Comparison of ENCODE assay signal across 14 mouse cellular contexts in the genomic region with DNA sequence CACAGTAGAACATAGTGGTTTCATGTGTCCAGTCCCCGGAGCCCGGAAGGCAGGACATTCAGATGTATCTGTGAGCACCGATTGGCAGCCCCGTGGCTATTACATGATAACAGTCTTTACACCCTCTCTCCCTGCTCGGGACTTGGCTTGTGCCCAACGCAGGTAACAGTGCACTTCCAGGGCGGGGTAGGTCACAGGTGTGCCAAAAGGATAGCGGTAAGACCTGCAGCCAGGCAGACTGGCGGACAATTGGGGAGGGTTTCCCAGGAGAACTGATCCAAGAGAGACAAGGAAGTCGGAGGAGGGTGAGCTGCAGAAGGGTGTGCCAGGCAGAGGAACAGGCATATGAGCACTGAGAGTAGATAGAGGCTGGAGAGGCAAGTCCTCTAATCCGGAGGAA.
"Had no signal": no experiment of that assay in that cellular context is flagged by ENCODE, and none has a peak within 500 bp of the region (broad histone marks: within the 10 kb centered on the region; RNA-seq: fewer than 3 reads in every experiment).

No protein-coding gene starts in this region.

- H3K4me2 ChIP-seq: limb, embryonic 12.5 days; liver, embryonic 13.5 days; lung, embryonic 15.5 days; midbrain, embryonic 13.5 days had no signal

- ATAC-seq: inflammation-experienced regulatory T-cells, adult 6 months; intestine, postnatal 0 days; liver, postnatal 0 days; midbrain, embryonic 13.5 days had no signal

- H3K27ac ChIP-seq: kidney, postnatal 0 days; limb, embryonic 12.5 days; liver, embryonic 13.5 days; lung, embryonic 15.5 days; midbrain, embryonic 13.5 days had no signal

- H3K4me3 ChIP-seq: limb, embryonic 12.5 days; liver, embryonic 13.5 days; lung, embryonic 15.5 days; midbrain, embryonic 13.5 days had no signal

- H3K9me3 ChIP-seq: limb, embryonic 12.5 days; liver, embryonic 13.5 days; lung, embryonic 15.5 days; midbrain, embryonic 13.5 days had no signal

- H3K36me3 ChIP-seq: limb, embryonic 12.5 days; liver, embryonic 13.5 days; lung, embryonic 15.5 days; midbrain, embryonic 13.5 days had no signal

- DNase-seq: kidney, adult 8-10 months; layer of hippocampus, adult 9-11 months; layer of hippocampus, postnatal 36 days; liver; liver, embryonic 13.5 days; liver, postnatal 0 days; right cerebral cortex, postnatal 25 days; thymus, postnatal 36 days had no signal

- H3K27me3 ChIP-seq: limb, embryonic 12.5 days; liver, embryonic 13.5 days; lung, embryonic 15.5 days; midbrain, embryonic 13.5 days had no signal

- H3K4me1 ChIP-seq: liver, embryonic 13.5 days; lung, embryonic 15.5 days had no signal

- H3K9ac ChIP-seq: limb, embryonic 12.5 days; liver, embryonic 13.5 days; liver, postnatal 0 days; lung, embryonic 15.5 days; midbrain, embryonic 13.5 days had no signal
